Mouse (Mus musculus) thymus, adult 2 months (tissue): ENCODE measurements at regions not wholly inside any gene's neighbourhood (a gene's known extent, or its start where the extent isn't known, plus 50 kb on each side); places are given as distances from the start of the nearest gene placed in this dataset.

Experiments
- DNase-seq: peaks from one replicate; pipeline ENCODE4 v3.0.0; 2021
- H3K27ac ChIP-seq: fragments of 200-500 bp; 2 replicates; pipeline ENCODE4 v1.5.1; 2012; ENCODE audit warnings: low read length, control low read depth; ENCODE audit not compliant: control insufficient read depth, insufficient read depth
- H3K27me3 ChIP-seq: fragments of 200-500 bp; 2 replicates; pipeline ENCODE4 v1.6.1; 2012; ENCODE audit warnings: mild to moderate bottlenecking, low read length, moderate library complexity, mixed read lengths; ENCODE audit not compliant: control insufficient read depth, insufficient read depth
- H3K36me3 ChIP-seq: fragments of 200-500 bp; 2 replicates; pipeline ENCODE4 v1.6.1; 2012; ENCODE audit warnings: mild to moderate bottlenecking, low read length, moderate library complexity; ENCODE audit not compliant: control insufficient read depth, insufficient read depth
- H3K4me1 ChIP-seq: fragments of 200-500 bp; replicated peaks from 2 replicates; pipeline ENCODE4 v1.6.1; 2012; ENCODE audit warnings: low read length; ENCODE audit not compliant: control insufficient read depth, insufficient read depth
- H3K4me3 ChIP-seq: fragments of 200-500 bp; 2 replicates; pipeline ENCODE4 v1.5.1; 2012; ENCODE audit warnings: mild to moderate bottlenecking, low read length, control low read depth, moderate library complexity; ENCODE audit not compliant: control insufficient read depth, insufficient read depth
- CTCF ChIP-seq: fragments of 200-500 bp; IDR thresholded peaks from 2 replicates; pipeline ENCODE4 v1.5.1; 2012; ENCODE audit warnings: mild to moderate bottlenecking, control low read depth, low read length, moderate library complexity, borderline replicate concordance; ENCODE audit not compliant: control insufficient read depth, poor library complexity, insufficient read depth; ENCODE audit errors: extremely low read depth
- POLR2A ChIP-seq: fragments of 200-500 bp; IDR thresholded peaks from 2 replicates; pipeline ENCODE4 v1.6.1; 2012; ENCODE audit warnings: mild to moderate bottlenecking, low read length, control low read depth, moderate library complexity; ENCODE audit not compliant: control insufficient read depth, poor library complexity, insufficient read depth; ENCODE audit errors: extremely low read depth
- whole genome bisulfite sequencing: fragments of 180-500 bp; shearing (Covaris S2); methylation state at CpG from one replicate; pipeline ENCODE4 v1.1.7; 2018; 5-methylcytosine and 5-hydroxymethylcytosine counted together

GRCm38 (mm10) chr5:132644646-132645172 lies 101.6 kb upstream of the Auts2 start:
- H3K27ac ChIP-seq, result no peak overlapping the region
- TF ChIP-seq CTCF (no peak), POLR2A (no peak)
- DNase-seq, result no peak
- H3K27me3 ChIP-seq, result no peaks in the 10 kb centered on the region
- H3K36me3 ChIP-seq, result no peaks in the 10 kb centered on the region
- H3K4me1 ChIP-seq, result no peaks in the 10 kb centered on the region
- H3K4me3 ChIP-seq, result no peak overlapping the region
- WGBS, result 67% methylated on average over 5 of the region's 5 CpGs

DNA sequence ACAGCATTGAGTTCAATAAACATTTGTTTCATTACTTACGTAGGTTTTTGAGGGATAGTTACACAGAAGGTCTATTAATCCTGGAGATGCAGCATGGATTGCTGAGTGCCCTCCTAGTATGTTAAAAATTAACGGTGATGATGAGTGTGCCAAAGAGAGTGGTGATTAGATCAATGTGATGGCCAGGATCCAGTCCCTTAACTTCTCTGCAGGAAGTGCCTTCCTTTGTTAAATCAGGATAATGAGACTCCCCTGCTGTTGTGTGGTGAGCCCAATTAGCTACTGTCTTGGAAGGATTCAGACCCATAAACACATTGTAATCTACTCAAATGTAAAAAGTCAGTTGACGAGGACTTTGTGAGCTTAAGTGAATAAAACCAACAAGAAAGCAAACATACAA lies 100.1 kb upstream of the Auts2 start:
- WGBS, result 95% methylated on average over 3 of the region's 3 CpGs
- Histone ChIP-seq H3K36me3 (no peaks in the 10 kb centered on the region), H3K4me3 (no peak overlapping the region), H3K27ac (no peak overlapping the region), H3K4me1 (no peaks in the 10 kb centered on the region), H3K27me3 (no peaks in the 10 kb centered on the region)
- TF ChIP-seq CTCF (no peak), POLR2A (no peak)
- no peak for DNase-seq

DNA sequence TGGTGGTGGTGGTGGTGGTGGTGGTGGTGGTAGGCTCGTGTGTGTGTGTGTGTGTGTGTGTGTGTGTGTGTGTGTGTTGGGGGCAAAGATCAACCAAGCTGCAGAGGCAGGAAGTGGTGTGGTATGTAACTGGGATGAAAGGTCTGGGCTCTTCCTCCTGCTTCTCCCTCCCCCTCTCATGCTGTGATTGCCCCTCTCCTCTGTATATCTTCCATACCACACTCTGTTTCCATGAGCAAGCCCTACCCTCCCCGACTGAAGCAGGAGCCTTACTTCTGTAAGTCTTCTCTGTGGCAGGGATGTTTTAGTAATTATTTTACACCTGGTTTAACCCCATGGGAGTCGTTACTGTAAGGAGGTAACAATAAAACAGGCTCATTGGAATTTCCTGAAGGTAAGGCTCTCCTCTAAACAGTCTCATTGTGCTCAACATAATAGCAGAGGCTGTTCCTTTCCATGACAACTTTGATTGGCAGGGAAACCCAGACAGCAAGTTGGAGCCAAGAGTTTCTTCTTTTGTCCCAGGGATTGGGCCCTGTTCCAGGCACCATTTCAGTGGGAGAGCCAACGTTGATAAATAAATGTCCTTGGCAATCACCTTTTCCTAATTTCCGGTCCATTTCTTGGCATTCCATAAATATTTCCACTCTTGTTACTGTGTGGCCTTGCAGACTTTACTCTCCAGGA lies 90.2 kb upstream of the Auts2 start:
- H3K27ac ChIP-seq, result no peak overlapping the region
- H3K36me3 ChIP-seq, result no peaks in the 10 kb centered on the region
- TF ChIP-seq CTCF (no peak), POLR2A (no peak)
- no peaks in the 10 kb centered on the region for H3K4me1 ChIP-seq
- no peak overlapping the region for H3K4me3 ChIP-seq
- 56% methylated on average over 5 of the region's 5 CpGs for WGBS
- no peak for DNase-seq
- H3K27me3 ChIP-seq, result no peaks in the 10 kb centered on the region

GRCm38 (mm10) chr5:132621751-132622150 lies 78.6 kb upstream of the Auts2 start:
- 95% methylated on average over 7 of the region's 7 CpGs for WGBS
- Histone ChIP-seq H3K27me3 (no peaks in the 10 kb centered on the region), H3K4me1 (no peaks in the 10 kb centered on the region), H3K27ac (no peak overlapping the region), H3K4me3 (no peak overlapping the region), H3K36me3 (no peaks in the 10 kb centered on the region)
- DNase-seq, result no peak
- no peak for TF ChIP-seq CTCF

GRCm38 (mm10) chr5:132617241-132617640 lies 74.1 kb upstream of the Auts2 start:
- Histone ChIP-seq H3K27me3 (no peaks in the 10 kb centered on the region), H3K4me1 (no peaks in the 10 kb centered on the region), H3K4me3 (no peak overlapping the region), H3K36me3 (no peaks in the 10 kb centered on the region), H3K27ac (no peak overlapping the region)
- no peak for TF ChIP-seq POLR2A
- no peak for TF ChIP-seq CTCF
- 73% methylated on average over 3 of the region's 3 CpGs for WGBS
- DNase-seq, result no peak

DNA sequence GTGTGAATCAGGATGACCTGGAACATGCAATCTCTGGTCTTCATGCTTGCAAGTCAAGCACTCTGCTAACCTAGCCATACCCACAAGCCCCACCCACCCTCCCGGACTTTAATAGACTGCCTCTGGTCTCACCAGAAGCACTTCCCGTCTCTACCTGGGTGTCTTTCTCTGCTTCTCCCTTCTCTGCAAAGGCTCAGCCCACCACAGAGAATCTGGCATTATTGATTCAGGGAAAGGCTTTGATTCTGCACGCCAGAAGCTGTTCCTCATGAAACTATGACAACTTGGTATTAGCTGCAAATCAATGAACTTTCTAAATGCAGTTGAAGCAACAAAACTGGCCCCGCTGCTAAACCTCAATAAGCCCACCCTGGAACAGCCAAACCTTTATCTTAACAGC lies 66.1 kb upstream of the Auts2 start:
- 72% methylated on average over 4 of the region's 4 CpGs for WGBS

GRCm38 (mm10) chr5:132606216-132606615 lies 63.1 kb upstream of the Auts2 start:
- TF ChIP-seq POLR2A (no peak), CTCF (no peak)
- DNase-seq, result no peak
- Histone ChIP-seq H3K4me3 (no peak overlapping the region), H3K36me3 (no peaks in the 10 kb centered on the region), H3K27ac (no peak overlapping the region), H3K27me3 (no peaks in the 10 kb centered on the region), H3K4me1 (no peaks in the 10 kb centered on the region)
- WGBS, result 63% methylated on average over 6 of the region's 6 CpGs

More for the DNA sequence above, 66.1 kb upstream of the Auts2 start:
- no peak for TF ChIP-seq CTCF
- TF ChIP-seq POLR2A, result no peak
- Histone ChIP-seq H3K36me3 (no peaks in the 10 kb centered on the region), H3K4me3 (no peak overlapping the region), H3K27me3 (no peaks in the 10 kb centered on the region), H3K4me1 (no peaks in the 10 kb centered on the region), H3K27ac (no peak overlapping the region)
- no peak for DNase-seq
